Mouse (Mus musculus) T-cell, adult 66 days (primary cell): Measurements from ENCODE around the gene Pros1. TPM values are rescaled to one million over a fixed set of nuclear protein-coding genes. Genes with fewer than 3 reads are reported as not detected.

ENCODE experiments used
- total RNA-seq, 2 experiments: library from RNA; stranded (reverse); gene quantifications; 3 replicates in 1 of 2; 4 replicates in 1 of 2; pipeline ENCODE4 v1.2.4; 2023

The Pros1 gene
- total RNA-seq, result under 1 TPM; 0.62 to 0.96 TPM

DNA sequence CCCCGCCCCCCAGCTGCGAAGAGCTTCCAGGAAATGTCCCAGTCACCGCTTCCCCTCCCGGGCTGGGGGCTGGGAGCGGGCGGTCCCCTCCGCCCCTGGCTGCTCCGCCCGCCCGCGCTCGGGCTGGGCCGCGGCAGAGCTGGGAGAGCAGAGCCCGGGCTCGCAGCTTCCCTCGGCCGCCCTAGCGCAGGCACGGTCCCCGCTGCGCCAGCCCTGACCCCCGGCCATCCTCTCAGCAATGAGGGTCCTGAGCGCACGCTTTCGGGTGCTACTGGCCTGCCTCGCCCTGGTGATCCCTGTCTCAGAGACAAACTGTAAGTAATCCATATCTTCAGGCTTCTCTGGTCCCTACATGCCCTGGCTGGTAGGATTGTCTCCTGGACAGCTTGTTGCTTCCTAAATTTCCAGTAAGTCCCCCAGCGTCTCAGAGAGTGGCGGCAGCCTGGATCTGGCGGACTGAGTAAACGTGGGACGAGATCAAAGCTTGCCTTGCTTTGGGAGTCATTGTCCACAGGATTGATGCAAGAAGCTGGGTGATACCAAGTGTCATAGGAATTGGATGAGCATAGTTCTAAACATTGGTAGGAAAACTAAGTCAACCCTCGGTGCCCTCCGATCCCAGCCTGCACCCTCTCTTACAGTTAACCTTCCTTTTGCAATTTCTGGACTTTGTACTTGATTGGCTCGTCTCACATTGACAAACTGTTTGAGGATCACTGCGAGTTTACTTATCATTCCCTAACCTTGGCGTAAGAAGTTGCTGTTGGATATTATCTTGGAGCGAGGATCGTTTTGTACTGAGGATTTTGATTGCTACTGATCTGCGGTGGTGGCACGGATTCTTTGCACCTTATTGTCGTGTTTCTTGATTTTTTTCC lies at the start of gene Pros1:
Gene Pros1, plus strand, starts transcription at position 117 of the 878 bp plus-strand sequence.

DNA sequence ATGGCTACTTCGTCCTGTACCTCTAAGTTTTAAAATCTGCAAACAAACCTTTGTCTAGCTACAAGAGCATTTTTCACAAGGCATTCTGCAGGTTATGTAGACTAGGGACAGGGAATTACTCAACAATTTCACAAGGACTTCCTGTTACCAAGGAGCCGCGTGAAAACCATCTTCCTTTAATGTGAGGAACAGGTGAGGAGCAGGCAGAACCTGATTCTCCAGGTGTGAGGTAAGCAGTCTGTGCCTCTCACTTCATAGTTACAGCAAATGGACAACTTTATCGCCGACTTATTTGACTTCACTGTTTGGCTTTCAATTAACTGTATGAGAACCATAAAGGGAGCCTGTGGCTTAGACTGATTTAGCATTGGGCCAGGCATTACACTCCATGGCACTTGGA lies 39.6 kb upstream of the Pros1 start, which contains the start of gene Stx19:
Gene Stx19, plus strand, starts transcription at position 186 of the 400 bp plus-strand sequence.

DNA sequence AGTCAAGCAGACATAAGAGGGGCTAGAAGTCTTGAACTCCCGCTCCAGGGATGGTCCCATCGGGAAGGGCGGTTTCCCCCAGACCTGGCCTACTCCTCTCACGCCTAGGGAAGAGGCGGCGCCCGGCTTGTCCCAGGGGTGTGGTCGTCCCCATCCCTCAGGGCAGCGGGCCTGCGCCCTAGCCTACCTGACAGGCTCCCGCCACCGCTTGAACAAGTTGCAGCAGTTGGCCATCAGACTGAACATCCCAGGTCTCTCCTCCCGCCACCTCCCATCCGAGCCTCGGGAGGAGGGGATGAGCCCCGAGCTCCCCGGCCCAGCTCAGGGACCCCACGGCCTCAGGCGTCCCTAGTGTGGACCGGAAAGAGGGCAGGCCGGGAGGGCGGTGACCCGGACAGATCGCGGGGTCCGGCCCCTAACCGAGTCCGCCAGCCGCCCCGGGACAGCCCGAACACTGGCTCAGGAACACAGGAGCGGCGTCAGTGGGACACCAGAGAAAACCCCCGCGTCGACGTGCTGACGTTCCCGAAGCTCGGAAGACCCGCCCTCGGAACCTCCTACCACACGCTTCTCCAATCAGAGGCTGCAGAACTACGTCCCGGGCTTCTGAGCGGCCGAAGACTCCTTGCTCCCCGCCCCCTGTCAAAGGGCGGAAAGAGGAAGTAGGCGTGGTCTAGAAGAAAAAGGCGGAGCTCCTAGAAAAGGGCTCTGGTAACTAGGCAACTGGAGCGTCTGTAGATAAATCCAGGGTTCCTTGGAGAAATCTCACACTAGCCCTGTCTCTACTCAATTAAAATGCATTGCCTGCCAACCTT lies 7.4 kb upstream of the Pros1 start, which contains the start of gene Arl13b:
Gene Arl13b, minus strand, starts transcription at position 543 of the 815 bp plus-strand sequence.

Other genes starting within 250 kb of the Pros1 start
- 10 to 100 TPM; 11.0 to 18.0 TPM for gene Nsun3, start 67.5 kb upstream of the Pros1 start, total RNA-seq
- not detected for gene Stx19, start 39.6 kb upstream of the Pros1 start, total RNA-seq
- 10 to 100 TPM; 13.9 to 16.3 TPM for gene Arl13b, start 7.3 kb upstream of the Pros1 start, total RNA-seq